Mouse (Mus musculus) testis, adult 2 months (tissue): ENCODE measurements at regions not wholly inside any gene's neighbourhood (a gene's known extent, or its start where the extent isn't known, plus 50 kb on each side); places are given as distances from the start of the nearest gene placed in this dataset.

ENCODE experiments used
- H3K27ac ChIP-seq: fragments of 200-500 bp; 2 replicates; pipeline ENCODE4 v1.5.1; 2012; ENCODE audit warnings: low read depth, low read length; ENCODE audit not compliant: control insufficient read depth, insufficient read depth
- H3K27me3 ChIP-seq: fragments of 200-500 bp; 2 replicates; pipeline ENCODE4 v1.6.1; 2012; ENCODE audit warnings: mild to moderate bottlenecking, low read length, moderate library complexity; ENCODE audit not compliant: control insufficient read depth, insufficient read depth
- H3K36me3 ChIP-seq: fragments of 200-500 bp; 2 replicates; pipeline ENCODE4 v1.6.1; 2012; ENCODE audit warnings: mild to moderate bottlenecking, low read length; ENCODE audit not compliant: control insufficient read depth, insufficient read depth
- H3K4me1 ChIP-seq: fragments of 200-500 bp; 2 replicates; pipeline ENCODE4 v1.6.1; 2012; ENCODE audit warnings: low read length; ENCODE audit not compliant: control insufficient read depth, insufficient read depth
- H3K4me3 ChIP-seq: fragments of 200-500 bp; 2 replicates; pipeline ENCODE4 v1.5.1; 2012; ENCODE audit warnings: low read depth, mild to moderate bottlenecking, low read length, moderate library complexity, mixed read lengths; ENCODE audit not compliant: control insufficient read depth
- CTCF ChIP-seq: fragments of 200-500 bp; IDR thresholded peaks from 2 replicates; pipeline ENCODE4 v1.5.1; 2012; ENCODE audit warnings: low read depth, mild to moderate bottlenecking, inconsistent platforms, low read length, moderate library complexity; ENCODE audit not compliant: control insufficient read depth, insufficient read depth, insufficient replicate concordance
- POLR2A ChIP-seq: fragments of 200-500 bp; IDR thresholded peaks from 2 replicates; pipeline ENCODE4 v1.6.1; 2012; ENCODE audit warnings: low read depth, mild to moderate bottlenecking, inconsistent platforms, low read length, moderate library complexity; ENCODE audit not compliant: control insufficient read depth

- no peak overlapping the region for H3K4me3 ChIP-seq
- TF ChIP-seq POLR2A (no peak), CTCF (no peak)
- no peak overlapping the region for H3K27ac ChIP-seq
- H3K4me1 ChIP-seq, result peaks cover 4% of the 10 kb centered on the region; the same call in 1 of the 2 replicates
- H3K27me3 ChIP-seq, result peaks cover 2% of the 10 kb centered on the region; the same call in 1 of the 2 replicates
- H3K36me3 ChIP-seq, result no peaks in the 10 kb centered on the region
Measured at GRCm38 (mm10) chr9:50416677-50417076, 71.9 kb upstream of the Rpl10-ps3 start.

- Histone ChIP-seq H3K4me1 (no peaks in the 10 kb centered on the region), H3K27me3 (no peaks in the 10 kb centered on the region), H3K4me3 (no peak overlapping the region), H3K27ac (no peak overlapping the region), H3K36me3 (no peaks in the 10 kb centered on the region)
- no peak for TF ChIP-seq POLR2A
- peak; percentile 3; the same call in 1 of the 2 replicates for TF ChIP-seq CTCF
Measured at GRCm38 (mm10) chr9:50421061-50421460, 73.3 kb upstream of the Plet1 start.

- no peak overlapping the region for H3K4me3 ChIP-seq
- no peak overlapping the region for H3K27ac ChIP-seq
- TF ChIP-seq POLR2A (no peak), CTCF (no peak)
- H3K4me1 ChIP-seq, result no peaks in the 10 kb centered on the region
- H3K27me3 ChIP-seq, result no peaks in the 10 kb centered on the region
- no peaks in the 10 kb centered on the region for H3K36me3 ChIP-seq
Measured at GRCm38 (mm10) chr9:50421572-50422285, 72.6 kb upstream of the Plet1 start.

GRCm38 (mm10) chr9:50425866-50426495 is 68.3 kb upstream of the Plet1 start:
- Histone ChIP-seq H3K4me3 (no peak overlapping the region), H3K4me1 (peaks cover 2% of the 10 kb centered on the region; the same call in 1 of the 2 replicates), H3K27me3 (no peaks in the 10 kb centered on the region), H3K36me3 (no peaks in the 10 kb centered on the region), H3K27ac (no peak overlapping the region)
- no peak; the same call in 1 of the 2 replicates for TF ChIP-seq CTCF
- no peak for TF ChIP-seq POLR2A

GRCm38 (mm10) chr9:50430147-50430546 is 64.2 kb upstream of the Plet1 start:
- no peak overlapping the region for H3K4me3 ChIP-seq
- H3K27me3 ChIP-seq, result no peaks in the 10 kb centered on the region
- H3K27ac ChIP-seq, result no peak overlapping the region
- peaks cover 6% of the 10 kb centered on the region; the same call in 1 of the 2 replicates for H3K4me1 ChIP-seq
- no peak for TF ChIP-seq POLR2A
- TF ChIP-seq CTCF, result no peak
- H3K36me3 ChIP-seq, result no peaks in the 10 kb centered on the region

GRCm38 (mm10) chr9:50433525-50433924 is 60.8 kb upstream of the Plet1 start:
- no peak overlapping the region for H3K4me3 ChIP-seq
- H3K36me3 ChIP-seq, result no peaks in the 10 kb centered on the region
- TF ChIP-seq POLR2A, result no peak
- TF ChIP-seq CTCF, result no peak
- peaks cover 10% of the 10 kb centered on the region for H3K4me1 ChIP-seq
- H3K27ac ChIP-seq, result no peak overlapping the region
- H3K27me3 ChIP-seq, result no peaks in the 10 kb centered on the region

- H3K27me3 ChIP-seq, result no peaks in the 10 kb centered on the region
- no peak overlapping the region for H3K27ac ChIP-seq
- H3K4me3 ChIP-seq, result no peak overlapping the region
- TF ChIP-seq CTCF (no peak), POLR2A (no peak)
- H3K36me3 ChIP-seq, result no peaks in the 10 kb centered on the region
- H3K4me1 ChIP-seq, result peaks cover 10% of the 10 kb centered on the region
Measured at GRCm38 (mm10) chr9:50433978-50434377, 60.3 kb upstream of the Plet1 start.
